Mouse (Mus musculus): Measurements from ENCODE around the gene Itgav. TPM values are rescaled to one million over a fixed set of nuclear protein-coding genes. Genes with fewer than 3 reads are reported as not detected.

Itgav gene
- total and polyA plus RNA-seq, 3 experiments = 127 to 196 (median 133) TPM

GRCm38 (mm10) chr2:83814009-83814408 lies 89.8 kb downstream of the Itgav start:
- DNase-seq = peak; percentile 70

- no peak for DNase-seq
Measured at GRCm38 (mm10) chr2:83816147-83816546, 92.0 kb downstream of the Itgav start.

GRCm38 (mm10) chr2:83825161-83825560 lies 101.0 kb downstream of the Itgav start:
- DNase-seq = no peak

GRCm38 (mm10) chr2:83828895-83829539 lies 104.8 kb downstream of the Itgav start:
- no peak for DNase-seq

- DNase-seq = no peak
Measured at GRCm38 (mm10) chr2:83832903-83833302, 108.7 kb downstream of the Itgav start.

- DNase-seq = no peak
Measured at GRCm38 (mm10) chr2:83835313-83836070, 111.3 kb downstream of the Itgav start.

- no peak for DNase-seq
Measured at GRCm38 (mm10) chr2:83848495-83848894, 124.3 kb downstream of the Itgav start.

GRCm38 (mm10) chr2:83853423-83853822 lies 129.2 kb downstream of the Itgav start:
- DNase-seq = no peak

GRCm38 (mm10) chr2:83856236-83856635 lies 132.0 kb downstream of the Itgav start:
- no peak for DNase-seq

Other genes starting within 250 kb of the Itgav start
- 100 to 1,000 TPM in 1 of 2 experiments, 10 to 100 TPM in 1; 78.7 to 115 TPM for gene Zc3h15, start 80.0 kb upstream of the Itgav start, total RNA-seq (2021)
- gene Zc3h15, start 80.0 kb upstream of the Itgav start, polyA plus RNA-seq (2012; rRNA removed) = 6.6 and 12.7 TPM in 2 replicates
- gene Fam171b, start 88.2 kb downstream of the Itgav start, total RNA-seq (2021) = 1 to 10 TPM; 4.2 to 5.9 TPM
- gene Fam171b, start 88.2 kb downstream of the Itgav start, polyA plus RNA-seq (2012; rRNA removed) = 1.0 and 1.3 TPM in 2 replicates
- not detected for gene Zswim2, start 216.8 kb downstream of the Itgav start, total RNA-seq (2021)
- gene Zswim2, start 216.8 kb downstream of the Itgav start, polyA plus RNA-seq (2012; rRNA removed) = not detected in 2 replicates
- 1 to 10 TPM; 1.1 to 1.5 TPM for gene Gm13698, start 231.3 kb downstream of the Itgav start, total RNA-seq (2021)
- gene Gm13698, start 231.3 kb downstream of the Itgav start, polyA plus RNA-seq (2012; rRNA removed) = not detected in 2 replicates
- gene Gm13693, start 237.1 kb downstream of the Itgav start, total RNA-seq (2021) = 1 to 10 TPM; 1.1 to 1.5 TPM
- gene Gm13693, start 237.1 kb downstream of the Itgav start, polyA plus RNA-seq (2012; rRNA removed) = not detected in 2 replicates
- gene Gm13695, start 242.9 kb downstream of the Itgav start, total RNA-seq (2021) = 1 to 10 TPM in 1 of 2 experiments, not detected in 1; 1.1 TPM
- gene Gm13695, start 242.9 kb downstream of the Itgav start, polyA plus RNA-seq (2012; rRNA removed) = not detected in 2 replicates
- 1 to 10 TPM; 1.1 to 1.5 TPM for gene Gm13696, start 248.7 kb downstream of the Itgav start, total RNA-seq (2021)
- not detected in 2 replicates for gene Gm13696, start 248.7 kb downstream of the Itgav start, polyA plus RNA-seq (2012; rRNA removed)

Data from adrenal gland, adult 2 months (tissue).